Mouse (Mus musculus): Measurements from ENCODE around the gene Rad51b.

Rad51b gene

DNA sequence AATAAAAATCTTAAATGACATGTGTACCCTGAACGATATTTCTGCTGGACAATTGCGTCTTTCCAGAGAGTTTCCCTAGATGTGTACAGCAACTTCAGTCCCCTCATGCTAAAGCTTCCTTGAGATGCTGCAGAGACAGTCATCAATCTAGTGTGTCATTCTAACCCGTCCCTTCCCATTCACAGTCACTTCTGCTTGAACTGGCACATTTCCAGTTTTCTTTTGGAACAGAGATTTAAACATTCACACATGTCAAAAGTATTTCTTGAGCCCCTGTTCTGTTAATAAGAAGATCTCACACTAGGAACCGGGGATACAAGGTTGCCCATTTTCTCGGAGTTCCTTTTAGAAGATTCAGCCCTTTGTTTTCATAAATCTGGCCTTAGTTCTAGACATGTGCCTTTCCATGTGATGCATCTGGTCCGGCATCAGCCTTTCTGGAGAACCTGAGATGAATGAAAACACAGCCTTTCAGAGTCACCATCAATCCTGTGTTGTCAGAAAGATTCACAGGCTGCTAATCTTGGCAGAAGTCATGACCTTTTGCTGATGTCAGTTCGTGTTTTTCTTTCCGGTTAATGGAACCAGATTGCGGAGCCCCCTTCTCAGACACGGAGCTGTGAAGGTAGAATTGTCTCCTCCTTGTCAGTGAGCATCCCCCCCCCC lies 448.9 kb downstream of the Rad51b start:
- no peak for DNase-seq

DNA sequence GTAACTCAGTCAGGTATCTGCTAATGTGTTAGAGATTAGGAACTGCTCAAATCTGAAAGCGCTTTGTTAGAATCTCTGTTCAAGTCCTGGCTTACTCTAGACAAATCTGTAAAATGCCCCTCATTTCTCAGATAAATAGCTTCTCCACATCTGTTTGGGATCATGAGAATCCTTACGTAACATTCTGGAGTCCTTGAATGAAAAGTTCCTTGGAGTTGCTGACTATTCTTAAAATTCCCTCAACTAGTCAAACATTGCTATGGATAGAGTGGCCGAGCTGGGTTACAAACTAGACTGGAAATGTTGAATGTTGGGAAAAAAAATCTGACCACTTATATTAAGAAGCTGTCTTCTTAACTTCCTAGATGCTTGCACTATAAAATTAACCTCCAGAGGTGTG lies 450.5 kb downstream of the Rad51b start:
- no peak for DNase-seq

DNA sequence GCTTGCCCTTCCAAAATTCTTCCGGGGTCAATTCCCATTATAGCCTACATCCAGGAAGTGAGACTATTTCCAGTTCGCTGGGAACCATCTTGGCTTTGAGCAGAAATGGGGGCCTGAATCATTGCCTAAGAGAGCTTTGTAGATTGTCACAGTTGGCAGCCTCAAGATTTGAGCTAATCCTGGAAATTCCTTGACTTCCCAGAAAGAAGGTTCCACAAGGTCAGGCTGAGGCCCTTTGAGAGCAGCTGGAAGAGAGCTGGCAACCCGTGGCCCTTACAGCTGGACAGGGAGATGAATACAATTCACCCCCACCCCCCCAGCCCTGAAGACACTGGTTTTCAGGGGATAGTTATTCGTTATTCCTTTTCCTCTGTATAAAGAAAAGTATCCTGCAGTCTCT lies 451.8 kb downstream of the Rad51b start:
- DNase-seq = no peak

DNA sequence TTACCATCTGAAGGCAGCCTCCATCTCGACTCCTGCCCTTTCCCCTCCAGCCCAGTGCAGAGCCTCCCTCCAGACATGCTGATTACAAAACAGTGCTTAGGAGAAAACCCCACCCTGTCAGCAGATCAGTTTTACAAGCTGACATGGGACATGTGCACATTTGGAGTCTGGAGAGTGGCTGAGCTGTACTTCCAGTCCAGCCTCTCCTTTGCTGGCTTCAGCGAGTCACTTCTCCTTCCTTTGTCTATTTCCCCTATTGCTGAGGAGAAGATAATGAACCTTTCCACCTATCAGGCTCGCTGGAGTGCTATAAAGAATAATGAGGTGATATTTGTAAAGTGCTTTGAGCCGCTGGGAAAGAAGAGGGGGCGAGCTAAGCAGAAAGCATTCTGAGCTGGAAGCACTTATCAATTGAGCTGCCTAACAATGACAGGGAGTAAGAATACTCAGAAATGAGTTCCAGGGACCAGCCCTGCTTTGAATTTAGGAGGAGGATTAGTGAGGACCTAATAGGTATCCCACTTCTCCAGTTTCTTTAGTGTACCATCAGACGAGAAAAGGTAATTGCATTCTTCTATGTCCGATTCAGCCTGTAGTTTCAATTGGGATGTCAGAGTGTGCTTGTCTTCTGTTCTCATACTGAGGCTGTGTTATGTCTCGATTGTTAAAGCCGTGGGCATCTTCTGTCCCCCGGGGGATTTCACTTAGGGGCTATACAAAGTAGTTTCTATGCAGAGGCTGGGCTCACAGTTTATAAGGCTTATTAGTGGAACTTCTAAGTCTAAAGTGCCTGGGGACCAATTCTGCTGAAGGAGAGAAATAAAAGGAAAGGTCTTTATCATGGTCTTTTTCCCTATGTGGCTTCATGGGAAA lies 453.4 kb downstream of the Rad51b start:
- no peak for DNase-seq

DNA sequence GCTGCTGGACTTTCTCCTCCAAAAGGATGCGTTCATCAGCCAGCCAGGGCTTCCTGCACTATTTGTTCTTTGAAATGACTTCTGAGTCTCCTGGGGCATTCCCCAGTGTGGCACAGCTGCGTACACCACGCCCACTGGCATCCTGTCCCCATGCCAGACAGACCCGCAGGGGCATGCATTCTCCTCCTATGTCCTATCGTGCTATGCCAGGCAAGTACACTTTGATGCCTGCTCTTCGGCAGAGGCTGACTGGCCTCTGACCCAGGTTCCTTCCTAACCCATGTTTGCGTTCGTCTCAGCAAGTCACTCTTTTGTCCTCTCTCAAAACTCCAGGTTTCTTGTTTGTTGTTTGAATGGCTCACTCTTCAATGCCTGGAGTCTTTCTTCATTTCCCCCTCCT lies 454.7 kb downstream of the Rad51b start:
- no peak for DNase-seq

DNA sequence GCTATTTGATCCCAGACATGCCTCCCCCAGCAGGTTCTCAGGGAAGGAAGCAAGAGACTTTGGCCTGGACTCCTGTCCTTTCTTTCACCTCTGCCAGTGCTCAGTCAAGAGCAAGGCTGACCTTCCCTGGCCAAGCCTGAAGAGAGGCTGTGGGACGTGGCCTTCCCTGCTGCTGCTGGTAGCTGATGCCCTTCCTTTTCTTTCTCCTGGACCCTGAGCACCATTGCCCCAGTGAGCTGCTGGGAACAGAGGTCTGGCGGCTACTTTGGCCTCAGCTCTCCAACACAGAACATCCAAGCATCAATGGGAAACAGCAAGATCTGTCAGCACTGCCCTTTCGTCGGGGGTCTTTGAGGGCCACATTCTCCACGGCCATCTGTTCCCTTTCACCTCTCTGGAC lies 455.1 kb downstream of the Rad51b start:
- DNase-seq = no peak

DNA sequence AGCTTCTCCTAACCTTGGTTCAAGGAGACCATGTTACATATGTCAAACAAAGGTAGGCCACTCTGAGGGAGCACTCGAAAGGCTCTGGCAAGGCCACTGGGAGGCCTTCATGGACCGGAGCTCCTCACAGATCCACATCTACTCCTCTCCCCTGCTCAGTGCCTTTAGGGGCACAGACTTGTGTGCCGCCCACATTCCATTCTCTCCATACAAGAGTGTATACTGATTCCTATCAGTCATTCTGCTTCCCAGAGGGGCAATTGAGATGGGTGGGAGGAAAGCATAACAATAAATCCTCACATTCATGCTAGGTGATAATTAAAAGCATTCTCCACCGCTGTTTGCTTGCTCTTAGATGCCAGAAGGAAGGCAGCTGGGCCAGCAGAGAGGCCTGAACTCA lies 458.5 kb downstream of the Rad51b start:
- no peak for DNase-seq

DNA sequence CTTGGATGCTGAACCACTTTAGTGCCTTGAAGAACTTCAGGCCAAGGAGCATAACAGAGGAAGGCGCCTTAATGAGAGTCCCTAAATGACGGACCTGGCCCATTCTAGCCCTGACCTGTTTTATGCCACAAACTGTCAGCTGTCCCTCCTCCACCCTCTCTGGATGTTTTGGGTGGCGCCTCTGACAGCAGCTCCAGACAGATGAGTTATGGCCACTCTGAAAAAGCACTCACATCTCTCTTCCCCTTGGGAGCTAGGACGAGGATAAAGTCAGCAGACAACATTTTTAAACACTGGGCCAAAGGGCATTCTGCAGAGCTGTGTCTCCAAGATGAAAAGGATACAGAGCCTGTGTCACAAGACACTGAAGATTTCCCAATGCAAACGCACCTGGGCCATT lies 459.3 kb downstream of the Rad51b start:
- no peak for DNase-seq

DNA sequence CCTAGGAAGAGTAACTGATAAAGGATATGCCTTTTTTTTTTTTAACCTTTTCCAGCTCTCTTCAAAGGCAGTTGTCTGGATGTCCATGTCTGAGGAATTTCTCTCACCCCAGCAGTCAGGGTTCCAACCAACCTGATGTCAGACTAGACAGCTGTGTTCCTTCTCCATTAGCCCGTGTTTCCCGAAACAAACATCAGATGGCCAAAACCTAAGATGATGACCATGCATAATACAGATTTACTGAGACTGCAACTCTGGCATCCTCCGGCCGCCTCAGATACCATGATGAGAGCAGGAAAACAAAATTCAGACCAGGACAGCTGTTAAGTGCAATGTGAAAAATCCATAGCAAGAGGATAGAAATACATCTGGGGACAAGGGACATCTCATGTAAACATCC lies 460.7 kb downstream of the Rad51b start:
- no peak for DNase-seq

DNA sequence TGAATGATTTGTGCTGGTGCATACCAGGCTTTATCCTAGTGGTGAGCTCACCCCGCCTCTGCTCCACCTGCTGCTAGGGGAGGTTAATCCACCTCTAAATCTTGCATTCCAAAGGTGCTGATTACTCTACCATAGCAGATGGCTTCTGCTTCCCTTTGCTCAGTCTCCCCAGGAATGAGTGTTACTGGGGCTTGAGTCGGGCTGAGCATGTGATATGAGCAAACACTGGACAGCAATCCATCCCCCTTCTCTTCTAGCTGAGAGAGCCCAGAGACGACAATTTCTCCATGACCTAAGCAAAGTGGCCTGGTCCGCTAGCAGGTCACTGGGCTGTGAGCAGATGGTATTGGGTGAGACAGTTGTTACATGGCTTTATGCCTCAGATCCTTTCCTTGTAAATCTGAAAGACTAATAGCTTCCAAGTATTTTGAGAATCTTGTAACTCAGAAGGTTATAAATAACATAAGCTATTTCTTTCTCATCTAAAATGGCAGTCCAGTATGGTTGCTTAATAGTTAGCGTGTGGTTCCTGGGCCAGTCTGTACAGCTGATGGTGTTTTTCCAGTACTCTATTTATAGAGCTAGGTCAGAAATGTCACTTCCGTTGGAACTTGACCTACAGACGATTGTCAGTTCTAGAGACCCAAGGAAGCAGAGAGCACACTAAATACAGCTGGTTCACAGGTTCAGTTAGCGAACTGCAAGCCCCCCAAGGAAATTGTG lies 462.3 kb downstream of the Rad51b start:
- DNase-seq = no peak

DNA sequence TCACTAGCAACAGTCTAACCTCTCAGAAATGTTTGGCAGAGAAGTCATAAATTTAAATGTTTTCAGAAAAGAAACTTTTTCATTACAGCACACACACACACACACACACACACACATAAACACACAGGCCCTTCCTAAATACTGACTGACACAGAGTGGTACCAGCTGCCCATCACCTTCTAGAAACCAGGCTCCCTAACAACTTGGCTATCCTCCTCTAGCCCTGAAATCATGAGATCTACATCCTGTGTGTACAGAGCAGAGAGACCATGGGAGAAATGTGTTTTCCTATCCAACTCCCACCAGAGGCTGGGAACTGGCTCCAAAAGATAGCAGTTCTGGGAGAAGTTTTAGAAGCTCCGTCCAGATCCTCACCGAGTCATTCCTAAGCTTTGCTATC lies 464.1 kb downstream of the Rad51b start:
- DNase-seq = no peak

DNA sequence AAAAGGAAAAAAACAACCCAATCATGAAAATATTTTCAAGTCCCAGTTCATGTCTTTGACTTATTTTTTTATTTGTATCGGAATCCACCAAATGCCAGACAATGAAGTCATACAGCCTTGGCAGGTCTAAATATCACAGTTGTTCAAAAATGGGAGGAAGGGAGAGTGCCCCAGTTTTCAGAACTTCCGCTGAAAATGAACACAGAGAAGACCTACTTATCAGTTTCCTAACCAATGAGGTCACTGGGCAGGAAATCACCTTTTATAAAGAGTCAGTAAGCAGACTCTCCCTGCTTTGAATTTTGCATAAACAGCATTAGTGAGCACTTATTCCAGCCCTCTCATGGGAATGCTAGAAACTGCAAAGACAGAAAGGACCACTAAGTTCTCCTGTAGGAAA lies 465.0 kb downstream of the Rad51b start:
- no peak for DNase-seq

DNA sequence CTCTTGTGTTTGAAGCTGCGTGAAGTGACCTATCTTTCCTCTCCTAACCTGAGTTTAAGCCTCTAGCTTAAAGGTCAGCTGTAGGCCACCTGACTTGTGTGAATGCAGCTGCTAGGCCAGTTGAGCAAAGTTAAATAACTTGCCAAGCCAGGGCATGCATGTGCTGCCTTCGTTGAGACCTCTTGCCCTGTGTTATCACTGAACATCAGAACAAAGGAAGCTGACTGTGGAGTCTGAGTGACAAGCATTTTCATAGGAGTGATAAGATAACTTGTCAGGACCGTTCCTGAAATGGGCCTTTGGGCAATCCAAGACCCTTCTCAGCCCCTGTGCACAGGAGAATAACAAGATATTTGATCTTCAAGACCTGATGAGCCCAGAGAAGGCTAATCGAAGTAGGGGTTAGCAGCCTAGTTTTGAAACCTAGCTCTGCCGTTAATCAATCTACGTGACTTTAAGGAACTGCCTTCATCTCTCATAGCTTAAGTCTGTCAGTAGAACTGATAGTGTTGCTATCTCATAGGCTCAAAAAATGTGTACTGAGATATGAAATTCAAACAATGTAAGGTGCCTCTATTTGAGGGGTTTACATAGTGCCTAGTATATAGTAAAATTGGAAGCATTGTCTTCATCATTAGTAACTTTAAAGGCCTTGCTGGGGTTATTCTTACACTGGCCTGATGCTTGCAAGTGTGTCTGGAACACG lies 465.6 kb downstream of the Rad51b start:
- no peak for DNase-seq

DNA sequence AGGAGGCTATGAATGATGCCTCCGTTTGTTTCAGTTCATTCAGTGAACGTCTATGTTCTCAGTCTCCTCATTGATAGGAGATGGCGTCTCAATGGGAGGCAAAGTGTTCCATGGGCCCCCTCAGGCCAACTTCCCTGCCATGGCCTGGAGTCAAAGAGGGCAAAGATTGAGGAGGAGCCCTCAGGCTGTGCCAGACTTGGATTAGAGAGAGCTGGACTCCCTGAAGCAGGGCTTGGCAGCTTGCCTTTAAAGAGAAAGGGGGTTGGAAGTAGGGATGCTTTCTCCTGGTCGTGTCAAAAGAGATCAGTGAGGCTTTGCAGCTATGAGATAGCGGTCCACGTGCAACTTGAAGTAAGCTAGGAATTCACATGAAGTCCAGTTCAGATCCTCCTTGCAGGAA lies 469.0 kb downstream of the Rad51b start:
- no peak for DNase-seq

DNA sequence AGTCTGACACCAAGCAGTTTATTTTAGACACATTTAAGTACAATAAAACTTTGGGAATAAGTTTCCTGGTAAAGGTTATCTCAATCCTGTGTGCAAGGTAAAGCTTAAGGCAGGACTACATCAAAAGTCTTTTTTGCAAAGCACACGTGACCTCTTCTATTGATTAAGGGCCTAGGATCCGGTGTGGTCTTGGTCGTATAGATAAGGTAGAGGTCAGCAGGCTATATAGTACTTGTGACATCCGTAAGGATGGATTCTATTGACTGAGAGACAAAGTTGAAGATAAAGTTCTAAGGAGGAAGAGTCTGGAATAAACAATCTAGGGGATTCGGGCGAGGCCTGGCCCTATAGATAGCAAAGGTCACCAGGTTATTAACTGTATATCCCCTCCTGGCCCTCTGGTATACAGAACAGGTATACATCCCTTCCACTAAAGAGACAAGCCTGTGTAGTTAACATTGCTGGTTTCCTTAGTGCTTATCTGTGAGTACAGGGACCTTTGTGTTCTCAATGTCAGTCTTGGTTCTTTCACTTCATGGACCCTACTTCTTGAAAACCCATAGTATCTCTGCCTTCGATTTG lies 471.8 kb downstream of the Rad51b start:
- DNase-seq = no peak

DNA sequence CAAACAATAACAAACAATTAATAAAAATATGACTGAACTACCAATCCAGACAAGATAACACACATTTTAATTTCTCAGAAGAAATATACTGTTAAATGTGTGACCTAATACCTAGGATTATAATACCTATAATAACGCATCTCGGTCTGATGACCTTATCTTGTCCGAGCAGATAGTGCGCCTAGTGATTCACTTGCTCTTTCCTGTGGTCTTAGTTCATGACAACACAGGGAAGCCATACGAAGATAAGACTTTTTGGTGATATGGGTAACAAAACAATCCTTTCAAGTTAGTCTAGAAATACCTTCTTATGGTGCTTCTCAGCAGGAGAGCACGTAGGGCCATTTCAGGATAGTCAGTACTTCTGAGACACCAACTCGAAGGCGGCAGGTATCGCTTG lies 472.7 kb downstream of the Rad51b start:
- DNase-seq = no peak

DNA sequence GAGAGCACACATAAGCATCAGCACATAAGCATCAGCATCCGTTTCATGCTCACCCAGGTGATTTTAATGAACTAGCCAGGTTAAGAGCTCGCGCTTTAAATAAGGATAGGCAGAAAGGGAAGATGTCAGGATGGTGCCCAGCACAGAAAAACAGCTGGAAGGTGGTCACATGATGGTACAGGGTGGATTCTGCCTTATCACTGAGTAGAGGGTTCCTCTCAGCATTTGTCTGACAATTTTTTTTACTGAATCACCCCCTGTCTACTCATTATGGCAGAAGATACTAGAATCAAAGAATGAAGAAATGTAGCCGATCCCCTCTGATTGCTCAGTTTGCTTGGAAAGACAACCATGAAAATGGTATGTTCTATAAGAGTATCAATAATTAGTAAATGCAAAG lies 474.1 kb downstream of the Rad51b start:
- DNase-seq = no peak

DNA sequence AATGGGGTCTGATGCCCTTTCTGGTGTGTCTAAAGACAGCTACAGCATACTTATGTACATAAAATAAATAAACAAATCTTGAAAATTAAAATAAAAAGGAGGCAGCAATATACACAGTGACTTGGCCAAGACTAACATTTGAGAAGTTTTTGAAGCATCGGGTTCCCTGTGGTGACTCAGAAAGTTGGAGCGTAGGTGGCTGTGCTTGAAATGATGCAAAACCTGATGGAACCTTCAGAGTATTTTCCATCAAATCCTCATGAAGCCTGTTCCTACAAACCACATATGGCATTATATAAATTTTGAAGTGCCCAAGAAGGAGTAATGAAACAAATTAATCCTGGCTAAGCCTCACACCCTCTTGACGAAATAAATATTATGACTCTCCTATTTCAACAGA lies 474.7 kb downstream of the Rad51b start:
- DNase-seq = no peak

DNA sequence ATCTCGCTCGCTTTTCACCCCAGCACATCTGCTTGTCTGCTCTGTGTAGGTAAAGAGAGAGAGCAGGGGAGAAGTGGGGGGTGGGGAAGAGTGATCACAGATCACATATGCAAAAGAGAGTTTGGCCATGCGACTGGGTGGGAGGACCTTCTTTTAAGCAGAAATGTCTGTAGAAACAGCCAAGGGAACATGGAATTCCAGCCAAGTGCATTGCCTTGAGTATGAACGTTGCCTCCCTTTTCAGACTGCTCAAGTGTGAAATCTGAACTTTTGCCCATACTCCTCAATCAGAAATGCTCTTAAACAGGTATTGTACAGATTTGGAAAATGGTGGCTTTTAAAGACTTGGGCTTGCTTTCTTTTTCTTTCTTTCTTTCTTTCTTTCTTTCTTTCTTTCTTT lies 476.2 kb downstream of the Rad51b start:
- DNase-seq = no peak

DNA sequence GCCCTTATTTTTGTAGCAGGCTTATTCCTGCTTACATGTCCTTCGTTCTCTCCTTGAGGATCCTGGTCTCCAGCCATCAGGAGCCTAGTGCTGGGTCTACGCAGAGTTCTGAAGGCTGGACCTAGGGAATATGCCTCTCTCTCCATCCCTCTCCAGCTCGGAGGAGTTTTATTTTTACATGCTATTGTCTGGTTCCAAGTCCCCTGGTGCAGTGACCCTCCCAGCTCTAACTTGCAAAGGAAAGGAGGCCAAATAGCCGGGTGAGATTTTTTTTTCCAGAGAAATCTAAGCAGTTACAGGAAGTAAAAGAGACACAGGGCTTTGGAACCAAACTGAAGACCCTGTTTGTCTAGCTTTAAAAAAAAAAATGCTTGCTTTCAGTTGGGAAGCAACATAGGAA lies 477.5 kb downstream of the Rad51b start:
- no peak for DNase-seq

DNA sequence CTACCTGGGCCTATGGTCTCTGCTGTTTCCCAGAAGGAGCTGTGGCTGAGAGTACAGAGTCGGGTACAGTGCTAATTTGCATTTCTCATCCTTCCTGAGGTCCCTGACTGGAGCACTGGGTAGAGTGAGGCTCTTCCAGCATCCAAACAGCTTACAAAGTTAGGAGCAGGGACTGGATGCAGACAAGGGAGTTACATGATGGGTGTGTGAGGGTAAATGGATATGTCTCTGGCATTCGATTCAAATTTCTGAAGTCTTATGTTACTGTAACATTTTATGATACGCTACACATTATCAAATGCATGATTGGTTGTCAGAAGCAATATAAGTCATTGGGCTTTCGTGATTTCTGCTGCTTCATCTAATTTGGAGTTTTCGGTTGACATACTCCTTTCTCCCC lies 479.7 kb downstream of the Rad51b start:
- DNase-seq = no peak

DNA sequence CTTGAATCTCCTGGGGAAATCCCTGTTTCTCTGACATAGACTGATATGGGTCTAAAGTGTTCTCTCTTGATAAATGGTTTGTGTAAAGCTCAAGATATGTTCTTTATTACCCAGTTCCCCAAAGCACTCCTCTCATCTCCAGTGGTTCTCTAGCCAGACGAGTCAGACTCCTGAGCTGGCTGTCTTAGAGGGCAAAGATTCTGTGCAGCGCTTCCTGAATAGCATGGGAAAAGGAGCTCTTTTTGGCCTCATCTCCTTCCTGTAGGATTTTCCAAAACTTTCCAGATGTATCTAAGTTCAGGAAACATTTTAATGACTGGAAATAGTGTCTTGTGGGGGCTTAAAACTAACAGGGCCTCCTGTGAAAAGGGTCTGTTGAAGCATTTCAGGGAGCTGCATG lies 483.7 kb downstream of the Rad51b start:
- DNase-seq = no peak

DNA sequence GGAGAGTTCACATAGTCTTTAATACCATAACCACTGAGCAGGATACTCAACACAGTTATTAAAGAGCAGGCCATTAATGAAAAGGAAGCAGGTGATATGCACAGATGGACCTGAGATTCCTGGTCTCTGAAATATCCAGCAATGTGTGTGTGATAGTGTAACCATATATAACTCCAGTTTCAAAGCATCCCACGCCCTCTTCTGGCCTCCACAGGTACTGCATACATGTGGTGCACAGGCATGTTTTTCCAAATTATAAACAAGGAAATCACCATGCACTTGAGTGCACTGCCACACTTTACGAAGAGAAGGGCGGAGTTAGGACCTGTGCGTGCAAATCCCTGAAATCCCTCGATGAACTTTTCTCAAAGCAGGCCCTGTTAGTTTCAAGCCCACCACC lies 484.7 kb downstream of the Rad51b start:
- no peak for DNase-seq

All from cerebellum, adult 11-12 months (tissue).